Mouse (Mus musculus) limb, embryonic 15.5 days (tissue): ENCODE results near the gene Chst10. TPM values are rescaled to one million over a fixed set of nuclear protein-coding genes. Genes with fewer than 3 reads are reported as not detected.

Experiments
- ATAC-seq: fragments of 200-750 bp; cut with Nextera tagmentation; 2 replicates; pipeline ENCODE4 v1.8.0; 2017; ENCODE audit warnings: low read depth, moderate TSS enrichment; ENCODE audit not compliant: insufficient number of reproducible peaks, low FRiP score, low TSS enrichment
- H3K27ac ChIP-seq: fragments of 300-500 bp; sonication (generic); 2 replicates; pipeline ENCODE4 v1.5.1; 2015; ENCODE audit warnings: moderate library complexity, mild to moderate bottlenecking, inconsistent platforms
- H3K27me3 ChIP-seq: fragments of 300-500 bp; sonication (generic); 2 replicates; pipeline ENCODE4 v1.6.1; 2015; ENCODE audit warnings: inconsistent platforms
- H3K36me3 ChIP-seq: fragments of 300-500 bp; sonication (generic); 2 replicates; pipeline ENCODE4 v1.6.1; 2015; ENCODE audit warnings: inconsistent platforms
- H3K4me1 ChIP-seq: fragments of 300-500 bp; sonication (generic); 2 replicates; pipeline ENCODE4 v1.6.1; 2015; ENCODE audit warnings: inconsistent platforms
- H3K4me2 ChIP-seq: fragments of 300-500 bp; sonication (generic); 2 replicates; pipeline ENCODE4 v1.6.1; 2015; ENCODE audit warnings: mild to moderate bottlenecking, inconsistent platforms
- H3K4me3 ChIP-seq: fragments of 300-500 bp; sonication (generic); 2 replicates; pipeline ENCODE4 v1.5.1; 2015; ENCODE audit warnings: mild to moderate bottlenecking, inconsistent platforms
- H3K9ac ChIP-seq: fragments of 300-500 bp; sonication (generic); 2 replicates; pipeline ENCODE4 v1.6.1; 2015; ENCODE audit warnings: inconsistent platforms
- H3K9me3 ChIP-seq: fragments of 300-500 bp; sonication (generic); 2 replicates; pipeline ENCODE4 v1.6.1; 2016; ENCODE audit warnings: inconsistent platforms
- WGBS: fragments of 180-500 bp; shearing (Covaris S2); methylation state at CpG from one replicate; pipeline ENCODE4 v1.1.7; 2015; 5-methylcytosine and 5-hydroxymethylcytosine counted together
- polyA plus RNA-seq: library from polyadenylated mRNA; unstranded; fragments of >200 nt; fragmentation: Nextera tagmentation; extraction: Ambion mirVana; gene quantifications from 2 replicates; pipeline ENCODE4 v1.2.1, GENCODE M21; 2015

Chst10 gene
- 7.3 and 8.5 TPM in 2 replicates for polyA plus RNA-seq

DNA sequence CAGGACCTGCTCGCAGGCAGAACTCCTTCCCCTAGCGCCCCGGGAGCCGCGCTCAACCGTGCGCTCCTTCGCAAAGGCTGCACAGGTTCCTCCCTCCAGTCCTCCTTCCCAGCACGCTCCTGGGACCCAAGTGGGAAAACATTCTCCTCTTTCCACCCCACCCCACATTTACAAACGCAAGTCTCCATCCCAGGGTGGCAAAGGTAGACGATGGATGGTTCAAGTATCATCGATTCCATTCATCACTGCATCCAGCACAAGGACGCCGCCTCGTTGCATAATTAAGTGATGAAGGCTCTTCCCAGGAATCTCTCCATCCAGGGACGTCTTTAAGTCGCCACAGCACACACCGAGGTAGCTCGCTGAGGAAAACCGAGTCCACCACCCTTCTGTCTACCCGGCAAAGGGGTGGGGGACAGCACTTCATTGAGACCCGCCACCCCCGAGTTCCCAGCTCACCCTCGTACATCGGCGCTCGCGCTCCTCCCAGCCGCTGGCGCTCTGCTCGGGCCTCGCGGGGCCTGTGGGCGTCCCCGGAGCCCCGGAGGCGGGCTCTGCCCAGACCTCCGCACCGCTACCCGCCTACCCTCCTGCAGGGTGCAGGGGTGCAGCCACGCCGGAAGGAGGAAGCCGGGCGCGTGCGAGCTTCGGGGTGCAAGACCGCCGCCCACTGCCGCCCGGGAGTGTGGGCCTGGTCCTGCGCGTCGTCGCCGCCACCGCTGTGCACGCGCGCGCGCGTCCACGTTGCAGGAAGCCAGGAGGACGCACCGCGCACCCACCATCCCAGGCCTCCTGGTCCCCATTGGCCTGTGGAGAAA, at the start of gene Chst10:
Gene Chst10 (minus strand): TSS at position 731 of the 818 bp plus-strand sequence.
- Histone ChIP-seq H3K4me2 (peak within 1 kb of the TSS; percentile 82), H3K27me3 (no peaks in the 10 kb centered on the region; the same call in 1 of the 2 replicates), H3K9me3 (no peaks in the 10 kb centered on the region), H3K9ac (peak within 1 kb of the TSS; percentile 51), H3K27ac (peak within 1 kb of the TSS; percentile 55; the same call in 1 of the 2 replicates), H3K4me1 (peaks cover 6% of the 10 kb centered on the region; the same call in 1 of the 2 replicates), H3K36me3 (0 out of 2 replicates have a peak, but pooled peaks cover 3% of the 10 kb centered on the region), H3K4me3 (peak within 1 kb of the TSS; percentile 70)
- WGBS = under 1% methylated on average over 64 of the region's 67 CpGs
- ATAC-seq = peak; percentile 80

DNA sequence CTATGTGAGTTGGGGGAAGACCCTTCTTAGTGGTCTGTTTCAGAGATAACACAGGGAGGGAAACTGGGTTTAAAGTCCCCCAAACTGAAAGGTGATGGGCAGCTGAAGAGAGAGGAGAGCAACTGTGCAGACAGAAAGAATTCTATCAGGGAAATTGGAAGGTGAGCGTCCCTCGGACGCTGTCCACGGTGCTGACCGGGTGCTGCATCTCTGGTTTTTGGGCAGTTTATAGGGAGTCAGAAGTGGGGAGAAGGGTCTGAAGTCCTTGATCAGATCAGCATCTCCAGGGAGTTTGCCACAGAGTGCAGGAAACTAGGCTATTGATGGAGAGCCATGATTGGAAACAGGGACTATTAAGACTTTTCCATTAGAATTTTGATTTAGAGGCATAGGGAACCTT, 41.6 kb upstream of the Chst10 start:
- 6% methylated on average over 5 of the region's 5 CpGs for WGBS
- Histone ChIP-seq H3K36me3 (no peaks in the 10 kb centered on the region), H3K27ac (no peak overlapping the region), H3K27me3 (no peaks in the 10 kb centered on the region), H3K9ac (no peak overlapping the region), H3K4me2 (no peak overlapping the region), H3K4me1 (no peaks in the 10 kb centered on the region), H3K4me3 (no peak overlapping the region), H3K9me3 (no peaks in the 10 kb centered on the region)
- ATAC-seq = no peak

DNA sequence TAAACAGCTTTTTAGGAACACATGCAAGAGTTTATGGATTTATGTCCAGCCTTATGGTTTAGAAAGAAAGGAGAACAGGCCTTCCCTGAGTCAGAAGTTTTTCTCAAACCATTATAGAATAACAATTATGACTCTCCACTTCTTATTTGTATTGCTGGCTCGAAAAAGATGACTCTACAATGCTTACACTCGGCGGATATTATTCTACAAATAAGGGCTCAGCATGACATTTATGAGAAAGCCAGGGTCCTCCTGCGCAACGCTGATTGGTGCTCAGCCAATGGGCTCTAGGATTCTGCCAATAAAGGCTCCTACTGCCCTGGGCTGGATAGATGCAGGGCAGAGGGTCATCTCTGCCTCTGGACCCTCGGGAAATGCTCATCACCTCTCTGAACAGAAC, 40.9 kb upstream of the Chst10 start, which contains the start of gene Nms:
Gene Nms (plus strand): TSS at position 301 of the 400 bp plus-strand sequence.
- H3K9me3 ChIP-seq = no peaks in the 10 kb centered on the region
- 72% methylated on average over 6 of the region's 6 CpGs for WGBS
- H3K4me2 ChIP-seq = no peak within 1 kb of the TSS
- H3K4me1 ChIP-seq = no peaks in the 10 kb centered on the region
- H3K4me3 ChIP-seq = no peak within 1 kb of the TSS
- ATAC-seq = no peak
- H3K27me3 ChIP-seq = no peaks in the 10 kb centered on the region
- no peaks in the 10 kb centered on the region for H3K36me3 ChIP-seq
- H3K9ac ChIP-seq = no peak within 1 kb of the TSS
- no peak within 1 kb of the TSS for H3K27ac ChIP-seq

DNA sequence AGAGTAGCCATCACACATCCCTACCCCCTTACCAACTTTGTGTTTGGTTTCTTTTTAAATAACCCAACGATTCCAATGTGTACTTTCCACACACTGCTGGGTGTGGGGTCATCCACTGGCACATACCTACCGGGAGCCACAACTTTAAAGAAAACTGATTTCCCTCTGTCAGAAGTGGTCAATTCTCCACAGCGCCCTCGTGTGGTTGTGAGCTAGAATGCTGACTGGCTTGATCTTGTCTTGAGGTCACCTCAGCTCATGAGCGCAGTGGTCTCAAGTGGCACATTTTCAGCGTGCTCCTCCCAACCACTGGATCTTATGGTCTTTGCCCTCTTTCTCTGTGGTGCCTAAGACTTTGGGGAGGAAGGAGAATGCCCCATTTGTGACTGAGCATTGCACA, 38.8 kb upstream of the Chst10 start:
- Histone ChIP-seq H3K27ac (no peak overlapping the region), H3K9me3 (no peaks in the 10 kb centered on the region), H3K4me3 (no peak overlapping the region), H3K36me3 (no peaks in the 10 kb centered on the region), H3K4me2 (no peak overlapping the region), H3K27me3 (no peaks in the 10 kb centered on the region), H3K9ac (no peak overlapping the region), H3K4me1 (no peaks in the 10 kb centered on the region)
- no peak for ATAC-seq
- WGBS = 26% methylated on average over 6 of the region's 6 CpGs

DNA sequence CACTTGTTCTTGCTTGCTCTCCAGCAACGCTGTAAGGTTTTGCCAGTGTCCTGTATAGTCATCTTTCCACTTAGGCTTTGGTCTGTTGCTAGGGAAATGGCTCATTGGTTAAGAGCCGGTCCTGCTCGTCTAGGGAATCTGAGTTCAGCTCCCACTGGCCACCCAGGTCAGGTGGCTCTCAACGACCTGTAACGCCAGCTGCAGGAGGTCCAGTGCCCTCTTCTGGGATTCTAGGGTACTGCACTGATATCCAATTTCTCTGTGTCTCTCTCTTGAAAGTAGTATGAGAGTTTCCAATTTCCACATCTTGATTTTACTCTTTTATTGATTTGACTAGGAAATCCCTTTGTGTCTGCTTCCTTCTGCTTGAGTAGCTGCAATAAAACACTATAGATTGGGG, 36.7 kb upstream of the Chst10 start:
- Histone ChIP-seq H3K4me2 (no peak overlapping the region), H3K9me3 (no peaks in the 10 kb centered on the region), H3K27me3 (no peaks in the 10 kb centered on the region), H3K4me3 (no peak overlapping the region), H3K4me1 (no peaks in the 10 kb centered on the region), H3K36me3 (no peaks in the 10 kb centered on the region), H3K9ac (no peak overlapping the region), H3K27ac (no peak overlapping the region)
- 37% methylated on average over 5 of the region's 5 CpGs for WGBS
- ATAC-seq = no peak

DNA sequence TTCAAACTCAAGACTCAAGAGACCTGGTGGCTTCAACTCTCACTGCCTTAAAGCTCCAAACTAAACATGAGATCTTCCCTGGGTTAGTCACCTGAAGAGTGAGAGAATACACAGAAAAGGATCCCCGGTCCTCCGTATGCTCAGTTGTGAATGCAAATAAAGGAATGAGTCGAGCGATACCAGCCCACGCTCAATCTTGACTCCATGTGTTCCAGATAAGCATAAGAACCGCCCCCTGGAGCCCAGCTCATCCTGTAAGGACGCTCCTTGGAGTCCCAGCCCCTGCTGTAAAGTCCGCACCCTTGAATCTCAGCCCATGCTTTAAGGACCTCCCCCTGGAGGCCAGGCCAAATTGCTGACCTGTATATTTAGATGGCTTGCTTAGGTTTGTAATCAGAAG, 32.8 kb upstream of the Chst10 start:
- Histone ChIP-seq H3K27ac (no peak overlapping the region), H3K4me2 (no peak overlapping the region), H3K4me1 (no peaks in the 10 kb centered on the region), H3K9me3 (no peaks in the 10 kb centered on the region), H3K27me3 (no peaks in the 10 kb centered on the region), H3K4me3 (no peak overlapping the region), H3K36me3 (no peaks in the 10 kb centered on the region), H3K9ac (no peak overlapping the region)
- no peak for ATAC-seq
- 56% methylated on average over 8 of the region's 8 CpGs for WGBS

DNA sequence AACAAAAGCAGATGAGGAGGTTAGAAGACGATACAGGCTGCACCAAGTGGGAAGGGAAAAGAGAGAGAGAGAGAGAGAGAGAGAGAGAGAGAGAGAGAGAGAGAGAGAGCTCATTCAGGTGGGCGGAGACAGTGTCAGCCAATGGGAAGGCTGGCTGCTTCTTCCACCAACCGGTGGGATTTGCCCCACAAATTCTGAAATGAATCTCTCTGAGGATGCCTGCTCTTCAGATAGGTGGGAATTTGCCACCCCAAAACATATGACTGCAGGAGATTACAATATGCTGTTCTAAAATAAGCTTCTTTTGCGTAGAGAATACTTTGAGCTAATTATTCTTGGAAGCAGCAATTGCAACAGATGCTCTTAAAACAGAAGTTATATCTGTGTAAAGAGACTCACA, 31.5 kb upstream of the Chst10 start:
- Histone ChIP-seq H3K4me3 (no peak overlapping the region), H3K4me1 (no peaks in the 10 kb centered on the region), H3K36me3 (no peaks in the 10 kb centered on the region), H3K9ac (no peak overlapping the region), H3K27ac (no peak overlapping the region), H3K4me2 (no peak overlapping the region), H3K9me3 (no peaks in the 10 kb centered on the region), H3K27me3 (no peaks in the 10 kb centered on the region)
- 61% methylated on average over 4 of the region's 4 CpGs for WGBS
- no peak for ATAC-seq

DNA sequence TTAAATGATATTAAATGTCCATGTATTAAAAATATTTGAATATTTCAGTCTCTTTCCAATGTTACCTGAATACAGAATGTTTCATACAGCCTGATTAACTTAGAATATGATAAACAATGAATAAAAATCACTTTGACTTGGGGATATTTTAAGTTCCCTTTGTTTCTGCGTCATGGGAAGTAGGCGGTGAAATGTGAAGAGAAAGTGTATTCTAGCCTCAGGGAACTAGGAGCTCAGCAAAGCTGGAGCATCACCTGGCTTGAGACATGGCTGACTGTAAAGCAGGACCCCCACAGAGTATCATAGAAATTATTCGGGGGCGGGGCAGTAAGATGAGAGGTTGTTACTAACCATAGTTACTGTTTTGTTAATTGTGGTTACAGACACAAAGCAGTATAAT, 31.0 kb upstream of the Chst10 start:
- Histone ChIP-seq H3K27ac (no peak overlapping the region), H3K4me2 (no peak overlapping the region), H3K36me3 (no peaks in the 10 kb centered on the region), H3K9ac (no peak overlapping the region), H3K9me3 (no peaks in the 10 kb centered on the region), H3K4me3 (no peak overlapping the region), H3K4me1 (no peaks in the 10 kb centered on the region), H3K27me3 (no peaks in the 10 kb centered on the region)
- WGBS = 81% methylated on average over 4 of the region's 4 CpGs
- ATAC-seq = no peak

DNA sequence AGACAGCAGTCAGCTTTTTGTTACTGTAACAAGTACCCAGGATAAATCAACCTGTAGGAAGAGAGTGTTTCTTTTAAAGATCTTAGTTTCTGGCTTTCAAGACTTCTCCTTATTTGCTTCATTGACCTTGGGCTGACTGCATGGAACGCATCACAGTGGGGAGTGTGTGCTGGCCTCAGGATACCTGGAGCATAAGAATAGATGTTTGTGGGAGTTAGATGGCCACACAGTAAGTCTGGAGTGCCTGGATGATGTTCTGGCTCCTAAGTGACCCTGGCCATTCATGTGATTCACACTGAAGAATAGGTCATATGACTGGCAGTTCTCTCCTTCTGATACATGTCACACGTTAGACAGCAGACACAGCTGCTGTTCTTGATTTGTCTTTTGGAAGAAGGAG, 6.0 kb upstream of the Chst10 start:
- no peaks in the 10 kb centered on the region for H3K9me3 ChIP-seq
- no peaks in the 10 kb centered on the region for H3K4me1 ChIP-seq
- no peak overlapping the region for H3K4me3 ChIP-seq
- H3K4me2 ChIP-seq = no peak overlapping the region
- no peak overlapping the region for H3K27ac ChIP-seq
- H3K36me3 ChIP-seq = no peaks in the 10 kb centered on the region
- no peak overlapping the region for H3K9ac ChIP-seq
- H3K27me3 ChIP-seq = no peaks in the 10 kb centered on the region
- ATAC-seq = no peak
- 69% methylated on average over 2 of the region's 2 CpGs for WGBS

DNA sequence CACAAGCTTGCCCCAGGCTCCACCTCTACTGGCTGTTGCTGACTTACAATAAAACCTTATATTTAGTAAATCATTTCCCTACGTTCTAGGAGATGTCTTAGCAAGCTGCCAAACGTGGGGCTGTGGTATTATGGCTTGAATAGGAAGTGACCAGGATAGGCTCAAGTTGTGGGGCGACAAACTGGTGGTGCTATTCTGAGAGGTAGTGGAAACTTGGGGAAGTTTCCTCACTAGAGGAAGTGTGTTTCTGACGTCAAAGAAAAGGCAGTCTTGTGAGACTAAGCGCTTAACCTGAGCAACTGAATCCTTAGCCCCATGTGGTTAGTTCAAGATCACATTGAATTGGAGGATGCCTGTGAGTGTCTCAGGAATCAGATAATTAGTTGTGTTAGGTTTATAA, 4.6 kb upstream of the Chst10 start:
- H3K27me3 ChIP-seq = no peaks in the 10 kb centered on the region
- H3K9ac ChIP-seq = no peak overlapping the region
- no peaks in the 10 kb centered on the region for H3K4me1 ChIP-seq
- H3K27ac ChIP-seq = no peak overlapping the region
- 52% methylated on average over 5 of the region's 5 CpGs for WGBS
- H3K4me3 ChIP-seq = no peak overlapping the region
- H3K36me3 ChIP-seq = no peaks in the 10 kb centered on the region
- no peak overlapping the region for H3K4me2 ChIP-seq
- ATAC-seq = no peak
- H3K9me3 ChIP-seq = no peaks in the 10 kb centered on the region

DNA sequence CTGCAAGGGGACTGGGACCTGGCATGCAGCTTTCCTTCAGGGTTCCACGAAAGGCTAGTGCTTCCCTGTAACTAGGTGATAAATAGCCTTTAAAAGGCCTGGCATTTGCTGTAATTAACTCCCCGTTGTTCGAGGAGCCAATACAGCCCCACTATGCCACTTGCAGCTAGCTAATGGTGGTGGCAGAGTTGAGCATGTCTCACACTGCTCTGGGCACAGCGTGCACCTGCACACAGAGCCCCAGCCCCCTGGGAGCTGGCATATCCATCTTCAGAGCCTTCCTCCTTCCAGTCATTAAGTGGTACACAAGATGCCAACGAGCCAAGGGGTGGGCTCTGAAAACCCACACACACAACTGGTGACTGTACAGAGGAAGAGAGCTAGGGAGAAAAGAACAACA, 4.9 kb downstream of the Chst10 start:
- H3K4me2 ChIP-seq = no peak overlapping the region
- 0 out of 2 replicates have a peak, but pooled peaks cover 3% of the 10 kb centered on the region for H3K36me3 ChIP-seq
- peaks cover 6% of the 10 kb centered on the region; the same call in 1 of the 2 replicates for H3K4me1 ChIP-seq
- H3K9me3 ChIP-seq = no peaks in the 10 kb centered on the region
- H3K9ac ChIP-seq = no peak overlapping the region
- ATAC-seq = no peak
- WGBS = 41% methylated on average over 5 of the region's 5 CpGs
- H3K4me3 ChIP-seq = no peak overlapping the region
- H3K27ac ChIP-seq = no peak overlapping the region
- H3K27me3 ChIP-seq = no peaks in the 10 kb centered on the region; the same call in 1 of the 2 replicates

DNA sequence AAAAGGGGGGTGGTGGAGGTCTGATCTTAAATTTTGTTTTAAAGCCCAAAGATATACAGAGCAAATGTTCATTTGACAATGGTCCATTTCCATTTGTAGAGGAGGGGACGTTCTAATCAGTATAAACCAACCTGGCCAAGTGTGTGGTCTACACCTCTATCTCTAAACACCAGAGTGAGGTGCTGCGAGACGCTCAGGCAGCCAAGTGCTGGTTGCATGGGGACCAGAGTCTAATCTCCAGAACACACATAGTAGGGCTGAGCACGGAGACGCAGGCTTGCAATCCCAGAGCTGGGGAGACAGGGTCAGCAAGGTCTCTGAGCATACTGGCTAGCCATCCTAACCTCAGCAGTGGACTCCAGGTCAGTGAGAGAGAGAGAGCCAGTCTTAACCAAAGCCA, 6.5 kb downstream of the Chst10 start:
- H3K9me3 ChIP-seq = no peaks in the 10 kb centered on the region
- H3K27me3 ChIP-seq = no peaks in the 10 kb centered on the region; the same call in 1 of the 2 replicates
- H3K4me1 ChIP-seq = no peaks in the 10 kb centered on the region
- H3K4me2 ChIP-seq = no peak overlapping the region
- 0 out of 2 replicates have a peak, but pooled peaks cover 3% of the 10 kb centered on the region for H3K36me3 ChIP-seq
- no peak overlapping the region for H3K27ac ChIP-seq
- WGBS = 89% methylated on average over 5 of the region's 5 CpGs
- no peak overlapping the region for H3K9ac ChIP-seq
- no peak overlapping the region for H3K4me3 ChIP-seq
- no peak for ATAC-seq
